Mouse (Mus musculus) layer of hippocampus, adult 2 months (tissue): ENCODE results near the gene C77080. TPM values are rescaled to one million over a fixed set of nuclear protein-coding genes. Genes with fewer than 3 reads are reported as not detected.

Experiments used
- DNase-seq, 2 experiments: peaks; one replicate each; pipeline ENCODE4 v3.0.0; 2022; ENCODE audit warnings: low spot score in 2 of 2
- H3K27ac ChIP-seq: fragments of 200-600 bp; 2 replicates; pipeline ENCODE4 v1.8.1; 2022
- H3K4me3 ChIP-seq: fragments of 200-600 bp; 2 replicates; pipeline ENCODE4 v1.8.1; 2022; ENCODE audit warnings: mild to moderate bottlenecking
- CTCF ChIP-seq: fragments of 200-600 bp; conservative IDR thresholded peaks from 2 replicates; pipeline ENCODE4 v1.8.1; 2022; ENCODE audit warnings: antibody characterized with exemption, mild to moderate bottlenecking, moderate library complexity
- microRNA-seq, 2 experiments: library from miRNA; unstranded; fragments of <30 nt; microRNA quantifications; one replicate each; pipeline ENCODE4 v1.2.0; 2021
- total RNA-seq, 2 experiments: library from RNA; stranded (reverse); gene quantifications; 2 replicates each; pipeline ENCODE4 v1.2.3; 2021

The C77080 gene
- total RNA-seq, 2 experiments from 2014 or later: 6.7 to 7.4 TPM

DNA sequence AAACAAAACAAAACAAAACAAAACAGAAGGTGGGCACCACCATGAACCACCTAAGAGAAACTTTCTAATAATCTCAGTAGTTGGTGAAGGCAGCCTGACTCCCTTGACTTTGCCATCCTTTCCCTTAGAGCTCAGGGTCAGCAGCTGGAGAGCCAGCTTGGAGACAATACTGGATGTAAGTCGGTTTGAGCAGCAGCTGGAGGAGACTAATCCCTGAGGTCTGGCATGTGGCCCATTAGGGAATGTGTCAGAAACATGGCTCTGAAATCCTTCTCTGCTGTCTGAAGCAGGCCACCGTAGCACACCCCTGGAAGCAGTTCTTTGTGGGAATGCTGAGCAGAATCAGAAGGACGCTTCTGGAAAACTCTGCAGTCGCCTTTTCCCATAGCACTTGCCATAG lies 49.7 kb downstream of the C77080 start:
- DNase-seq: no peak
- no peak overlapping the region for H3K27ac ChIP-seq
- H3K4me3 ChIP-seq: no peak overlapping the region
- no peak for TF ChIP-seq CTCF

- H3K27ac ChIP-seq: no peak overlapping the region
Measured at GRCm38 (mm10) chr4:129209504-129209903, 51.7 kb downstream of the C77080 start.

DNA sequence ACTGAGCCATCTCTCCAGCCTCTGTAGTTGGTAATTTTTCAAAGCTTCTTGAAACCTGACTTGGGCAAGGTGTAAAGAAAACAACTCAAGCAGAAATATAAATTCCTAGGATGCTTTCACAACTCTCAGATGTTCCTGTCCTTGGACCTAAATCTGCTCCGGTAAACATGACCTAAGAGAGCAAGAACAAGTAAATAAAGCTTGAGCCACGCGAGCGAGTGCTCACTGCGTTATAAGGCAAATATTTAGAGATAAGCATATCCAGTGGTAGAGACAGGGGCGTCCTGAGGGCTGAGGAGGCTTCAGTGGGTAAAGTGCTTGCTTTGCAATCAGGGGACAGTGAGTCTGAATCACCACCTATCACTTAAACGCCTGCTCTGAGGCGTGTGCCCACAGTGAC lies 54.4 kb downstream of the C77080 start:
- no peak for TF ChIP-seq CTCF
- Histone ChIP-seq H3K4me3 (no peak overlapping the region), H3K27ac (no peak overlapping the region)
- DNase-seq: no peak

More at GRCm38 (mm10) chr4:129209504-129209903, 51.7 kb downstream of the C77080 start:
- no peak overlapping the region for H3K4me3 ChIP-seq
- peak; percentile 79 for TF ChIP-seq CTCF
- no peak for DNase-seq

DNA sequence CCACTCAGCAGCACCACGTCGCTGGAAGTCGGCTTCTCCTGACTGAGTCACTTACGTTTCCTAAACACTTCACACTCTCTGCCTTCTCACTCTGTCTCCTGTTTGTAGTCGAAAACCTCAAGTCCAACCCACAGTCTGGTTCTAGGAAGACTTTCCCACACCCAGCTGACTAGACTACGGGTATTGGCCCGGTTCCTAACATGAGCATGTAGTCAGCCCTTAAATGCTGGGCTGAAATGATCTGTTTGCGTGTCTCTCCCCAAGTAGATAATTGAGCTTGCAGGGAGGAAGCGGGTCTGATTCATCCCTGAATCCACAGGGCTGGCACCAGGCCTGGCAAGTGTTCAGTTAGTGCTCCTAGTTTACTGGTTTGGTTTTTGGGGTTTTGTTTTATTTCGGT lies 56.5 kb downstream of the C77080 start:
- peak in 1 of 2 experiments; percentile 55 for DNase-seq
- Histone ChIP-seq H3K27ac (no peak overlapping the region), H3K4me3 (no peak overlapping the region)
- no peak for TF ChIP-seq CTCF

DNA sequence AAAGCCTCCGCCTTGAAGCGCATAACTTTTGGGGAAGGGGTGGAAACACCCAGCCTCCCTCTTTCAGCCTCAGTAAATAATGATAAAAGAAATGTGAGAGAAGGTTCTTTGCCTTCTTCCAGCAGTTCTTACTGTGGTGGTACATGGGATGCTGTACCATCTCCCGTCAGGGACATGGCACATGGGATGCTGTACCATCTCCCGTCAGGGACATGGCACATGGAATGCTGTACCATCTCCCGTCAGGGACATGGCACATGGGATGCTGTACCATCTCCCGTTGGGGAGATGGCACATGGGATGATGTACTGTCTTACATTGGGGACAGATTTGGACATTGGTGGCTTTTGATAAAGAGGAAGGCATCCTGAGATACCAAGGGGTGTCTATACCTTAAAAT lies 63.7 kb downstream of the C77080 start:
- no peak for DNase-seq
- Histone ChIP-seq H3K27ac (no peak overlapping the region), H3K4me3 (no peak overlapping the region)
- TF ChIP-seq CTCF: no peak

- no peak overlapping the region for H3K4me3 ChIP-seq
- no peak for TF ChIP-seq CTCF
- H3K27ac ChIP-seq: no peak overlapping the region
- no peak for DNase-seq
Measured at GRCm38 (mm10) chr4:129194280-129194679, 66.9 kb downstream of the C77080 start.

GRCm38 (mm10) chr4:129191691-129192090 lies 69.5 kb downstream of the C77080 start:
- H3K27ac ChIP-seq: no peak overlapping the region
- no peak for DNase-seq

GRCm38 (mm10) chr4:129190538-129190937 lies 70.7 kb downstream of the C77080 start:
- peak overlapping the region; percentile 94 for H3K4me3 ChIP-seq
- no peak for TF ChIP-seq CTCF
- no peak for DNase-seq
- H3K27ac ChIP-seq: peak overlapping the region; percentile 93; the same call in 1 of the 2 replicates

More at GRCm38 (mm10) chr4:129191691-129192090, 69.5 kb downstream of the C77080 start:
- TF ChIP-seq CTCF: no peak
- H3K4me3 ChIP-seq: no peak overlapping the region

GRCm38 (mm10) chr4:129189542-129190519 lies 71.4 kb downstream of the C77080 start, which contains the start of the genes S100pbp and Yars:
Gene S100pbp (minus strand): TSS chr4:129189727.
Gene Yars (plus strand): TSS chr4:129189760.
- peak within 1 kb of the TSS; percentile 95 for H3K27ac ChIP-seq
- no peak for TF ChIP-seq CTCF
- peak; percentile 97 for DNase-seq
- peak within 1 kb of the TSS; percentile 94 for H3K4me3 ChIP-seq

GRCm38 (mm10) chr4:129188803-129189541 lies 72.2 kb downstream of the C77080 start:
- DNase-seq: peak; percentile 36 to 49
- 0 out of 2 replicates have a peak, but pooled peaks have one; percentile 19 for TF ChIP-seq CTCF
- Histone ChIP-seq H3K27ac (peak overlapping the region; percentile 95), H3K4me3 (peak overlapping the region; percentile 94)

DNA sequence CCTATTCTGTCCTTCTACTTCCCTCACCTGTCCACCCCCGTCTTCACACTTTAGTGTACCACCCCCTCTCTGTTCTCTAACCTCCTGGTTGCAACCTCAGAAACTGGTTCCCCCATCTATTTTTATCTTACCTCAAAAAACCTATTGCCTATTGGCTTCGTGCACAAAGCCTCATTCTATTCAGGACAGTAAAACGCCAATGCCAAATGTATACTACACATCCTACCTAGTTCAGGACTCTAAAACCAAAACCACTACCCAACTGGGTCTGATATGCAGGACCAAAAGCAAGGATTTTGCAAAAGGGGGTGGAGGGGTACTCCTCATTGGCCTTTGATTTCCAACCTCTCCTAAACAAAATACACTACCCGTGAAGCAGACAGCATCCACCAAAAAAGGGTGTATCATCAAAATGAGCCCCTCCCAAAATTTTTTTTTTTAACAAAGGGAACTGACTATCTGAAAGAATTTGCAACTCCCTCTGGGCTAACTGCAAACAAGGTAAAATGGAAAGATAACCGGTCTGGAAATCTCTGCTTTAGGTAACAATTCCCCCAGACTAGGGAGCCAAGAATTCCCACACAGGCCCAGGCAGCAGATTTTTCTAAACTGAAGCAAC lies 73.1 kb downstream of the C77080 start:
- no peak for DNase-seq
- TF ChIP-seq CTCF: no peak
- Histone ChIP-seq H3K27ac (peak overlapping the region; percentile 95), H3K4me3 (peak overlapping the region; percentile 94)

DNA sequence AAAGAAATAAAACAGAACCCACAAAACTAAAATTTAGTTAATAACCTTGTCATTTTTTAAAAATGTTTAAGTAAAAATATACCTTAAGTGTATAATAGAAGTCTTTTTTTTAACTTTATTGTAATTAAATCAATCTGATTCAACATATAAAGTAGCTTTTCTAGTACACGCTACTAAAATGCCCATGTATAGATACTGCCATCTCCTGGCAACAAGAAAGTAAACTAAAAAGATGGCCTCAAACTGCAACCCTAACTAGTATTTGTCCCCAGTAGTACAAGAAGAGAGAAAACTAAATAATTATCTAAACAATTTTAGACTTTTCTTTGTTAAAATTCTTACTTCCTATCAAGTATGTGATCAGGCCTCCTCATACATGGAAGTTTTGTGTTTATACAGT lies 81.6 kb downstream of the C77080 start:
- Histone ChIP-seq H3K4me3 (no peak overlapping the region), H3K27ac (no peak overlapping the region)
- DNase-seq: no peak
- peak; percentile 72 for TF ChIP-seq CTCF

- Histone ChIP-seq H3K4me3 (no peak overlapping the region), H3K27ac (no peak overlapping the region)
- TF ChIP-seq CTCF: peak; percentile 45
- no peak for DNase-seq
Measured at GRCm38 (mm10) chr4:129172529-129172928, 88.7 kb downstream of the C77080 start.

Small RNA genes lying within 50 kb of the gene (microRNA-seq; reads per million reads assigned to microRNA genes)
- gene Gm22994: 0 reads per million in 2 experiments

Other genes starting within 250 kb of the C77080 start
- 10 to 100 TPM; 41.0 to 42.4 TPM for gene Rnf19b, start 203.1 kb downstream of the C77080 start, total RNA-seq
- not detected for gene Tmem54, start 155.9 kb downstream of the C77080 start, total RNA-seq
- gene Hpca, start 139.4 kb downstream of the C77080 start, total RNA-seq: 1,000 to 10,000 TPM; 2,418 to 2,601 TPM
- 10 to 100 TPM; 77.5 to 78.6 TPM for gene Fndc5, start 124.4 kb downstream of the C77080 start, total RNA-seq
- gene S100pbp, start 71.7 kb downstream of the C77080 start, total RNA-seq: 10 to 100 TPM; 33.6 to 36.0 TPM
- gene Yars, start 71.6 kb downstream of the C77080 start, total RNA-seq: 10 to 100 TPM; 93.4 to 95.1 TPM
- gene Sync, start 26.2 kb upstream of the C77080 start, total RNA-seq: 1 to 10 TPM in 1 of 2 experiments, under 1 TPM in 1; 0.98 to 1.1 TPM
- gene Rbbp4, start 74.0 kb upstream of the C77080 start, total RNA-seq: 100 to 1,000 TPM; 117 to 130 TPM
- gene Zbtb8os, start 74.3 kb upstream of the C77080 start, total RNA-seq: 10 to 100 TPM; 31.8 to 32.3 TPM
- gene Zbtb8a, start 116.7 kb upstream of the C77080 start, total RNA-seq: 1 to 10 TPM; 4.1 TPM
- gene Zbtb8b, start 179.4 kb upstream of the C77080 start, total RNA-seq: 1 to 10 TPM; 3.9 to 4.0 TPM
- gene Bsdc1, start 200.2 kb upstream of the C77080 start, total RNA-seq: 10 to 100 TPM; 56.2 to 62.7 TPM
- gene Tssk3, start 229.6 kb upstream of the C77080 start, total RNA-seq: under 1 TPM in 1 of 2 experiments, not detected in 1; 0.38 TPM
- not detected for gene Fam229a, start 229.8 kb upstream of the C77080 start, total RNA-seq